8 mouse cellular contexts compared by ENCODE assay signal in the genomic region with DNA sequence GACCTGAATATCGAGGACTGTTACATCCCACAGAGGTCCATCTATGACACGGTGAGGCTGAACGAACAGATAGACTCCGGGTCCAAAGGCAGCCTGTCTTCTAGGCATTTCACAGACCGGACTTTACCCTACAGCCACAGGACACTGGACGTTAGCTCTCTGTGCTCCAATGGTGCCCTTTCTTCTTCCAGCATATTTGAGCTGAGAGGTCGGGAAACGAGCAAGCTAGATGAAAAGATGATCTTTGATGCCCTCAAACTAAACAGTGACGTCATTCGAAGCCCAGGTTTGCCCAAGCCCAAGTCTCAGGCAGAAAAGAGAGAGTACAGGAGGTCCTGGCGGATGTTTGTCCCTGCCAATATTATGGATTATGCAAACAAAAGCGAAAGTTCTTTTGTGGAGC.
DNase-seq lines count a peak whose midpoint lies in the region; ATAC-seq and TF ChIP-seq lines count a peak whose summit lies in the region.

No protein-coding gene starts in this region.

- peak overlapping the region; percentile 62 for H3K27ac ChIP-seq in heart, adult 2 months
- peak overlapping the region; percentile 45; the same call in 1 of the 2 replicates for H3K27ac ChIP-seq in hindbrain, embryonic 10.5 days
- no peak overlapping the region for H3K27ac ChIP-seq in liver, embryonic 11.5 days (ENCODE audit: low read depth, low read length)
- no peak overlapping the region for H3K27ac ChIP-seq in neural tube, embryonic 13.5 days (replicated peaks)

- DNase-seq in heart, adult 2 months, result peak in 1 of 2 experiments; percentile 31
- no peak for DNase-seq in heart, postnatal 14 days
- peak; percentile 15 for DNase-seq in hindbrain, embryonic 10.5 days (ENCODE audit: low spot score)
- no peak for DNase-seq in liver, embryonic 11.5 days (ENCODE audit: low spot score)
- DNase-seq in left cerebral cortex, adult 9 months (ENCODE audit: low spot score in 2 of 2), result no peak
- no peak for DNase-seq in spleen, adult 18-20 months
- no peak for DNase-seq in urinary bladder, adult 18-20 months (ENCODE audit: low spot score in 2 of 2)

- H3K36me3 ChIP-seq in heart, adult 2 months (ENCODE audit: control insufficient read depth, insufficient read depth, low read length), result peaks cover 5% of the 10 kb centered on the region; the same call in 1 of the 2 replicates
- H3K36me3 ChIP-seq in hindbrain, embryonic 10.5 days, result peaks cover 10% of the 10 kb centered on the region
- no peaks in the 10 kb centered on the region for H3K36me3 ChIP-seq in liver, embryonic 11.5 days (ENCODE audit: control insufficient read depth, insufficient read depth, low read length)
- peaks cover 3% of the 10 kb centered on the region for H3K36me3 ChIP-seq in neural tube, embryonic 13.5 days

- whole genome bisulfite sequencing in heart, adult 2 months, result 68% methylated on average over 12 of the region's 12 CpGs
- 43% methylated on average over 12 of the region's 12 CpGs for WGBS in hindbrain, embryonic 10.5 days
- WGBS in liver, embryonic 11.5 days, result 67% methylated on average over 12 of the region's 12 CpGs
- 59% methylated on average over 12 of the region's 12 CpGs for WGBS in neural tube, embryonic 13.5 days

- no peak for TF ChIP-seq POLR2A in heart, adult 2 months (IDR thresholded peaks at IDR 0.05; ENCODE audit: insufficient read depth, low read depth, low read length)

- no peaks in the 10 kb centered on the region for H3K9me3 ChIP-seq in hindbrain, embryonic 10.5 days
- H3K9me3 ChIP-seq in liver, embryonic 11.5 days (ENCODE audit: control insufficient read depth, low read length), result no peaks in the 10 kb centered on the region
- no peaks in the 10 kb centered on the region for H3K9me3 ChIP-seq in neural tube, embryonic 13.5 days

- H3K79me2 ChIP-seq in heart, adult 2 months (replicated peaks; ENCODE audit: control insufficient read depth, insufficient read depth, low read length), result peaks cover 7% of the 10 kb centered on the region; the same call in 1 of the 2 replicates

- peak overlapping the region; percentile 0; the same call in 1 of the 2 replicates for H3K9ac ChIP-seq in heart, adult 2 months (ENCODE audit: low read depth, low read length)
- no peak overlapping the region for H3K9ac ChIP-seq in liver, embryonic 11.5 days (ENCODE audit: low read depth, low read length)
- no peak overlapping the region for H3K9ac ChIP-seq in neural tube, embryonic 13.5 days

- intact Hi-C loops in heart, adult 2 months (cut with DNase I), result no loop called here
- intact Hi-C loops in heart, postnatal 14 days (cut with DNase I), result no loop called here

- H3K27me3 ChIP-seq in heart, adult 2 months (ENCODE audit: control insufficient read depth, insufficient read depth, low read length), result no peaks in the 10 kb centered on the region
- peaks cover 3% of the 10 kb centered on the region; the same call in 1 of the 2 replicates for H3K27me3 ChIP-seq in hindbrain, embryonic 10.5 days (ENCODE audit: insufficient read depth, poor library complexity, severe bottlenecking)
- H3K27me3 ChIP-seq in liver, embryonic 11.5 days (replicated peaks; ENCODE audit: control insufficient read depth, insufficient read depth, low read length), result no peaks in the 10 kb centered on the region
- H3K27me3 ChIP-seq in neural tube, embryonic 13.5 days, result no peaks in the 10 kb centered on the region

- peak overlapping the region; percentile 86 for H3K4me2 ChIP-seq in liver, embryonic 11.5 days
- H3K4me2 ChIP-seq in neural tube, embryonic 13.5 days, result peak overlapping the region; percentile 72; the same call in 1 of the 2 replicates

- peak overlapping the region; percentile 43 for H3K4me3 ChIP-seq in heart, adult 2 months
- peak overlapping the region; percentile 51 for H3K4me3 ChIP-seq in hindbrain, embryonic 10.5 days
- no peak overlapping the region for H3K4me3 ChIP-seq in liver, embryonic 11.5 days (ENCODE audit: low read depth, low read length)
- no peak overlapping the region for H3K4me3 ChIP-seq in neural tube, embryonic 13.5 days

- no peak for TF ChIP-seq CTCF in heart, adult 2 months (IDR thresholded peaks at IDR 0.05)

- ATAC-seq in liver, embryonic 11.5 days (replicated peaks; ENCODE audit: low FRiP score), result no peak
- no peak for ATAC-seq in neural tube, embryonic 13.5 days (ENCODE audit: low read depth)

- TF ChIP-seq EP300 in heart, adult 2 months (IDR thresholded peaks at IDR 0.05; ENCODE audit: insufficient read depth, low read depth, low read length), result no peak

- H3K4me1 ChIP-seq in heart, adult 2 months (ENCODE audit: control insufficient read depth, insufficient read depth, low read length), result peaks cover 8% of the 10 kb centered on the region
- peaks cover 51% of the 10 kb centered on the region for H3K4me1 ChIP-seq in hindbrain, embryonic 10.5 days (replicated peaks)
- H3K4me1 ChIP-seq in liver, embryonic 11.5 days (replicated peaks; ENCODE audit: control insufficient read depth, insufficient read depth, low read length), result peaks cover 17% of the 10 kb centered on the region
- peaks cover 41% of the 10 kb centered on the region for H3K4me1 ChIP-seq in neural tube, embryonic 13.5 days (replicated peaks)

Comparison
In these comparisons a context has a peak if more than half of its experiments do, and no peak if none do; other contexts are left out.
1. H3K27ac ChIP-seq: peak in heart, adult 2 months (single experiment) and hindbrain, embryonic 10.5 days (single experiment); none in liver, embryonic 11.5 days (single experiment) and neural tube, embryonic 13.5 days (single experiment).
2. H3K4me3 ChIP-seq: peak in heart, adult 2 months (single experiment) and hindbrain, embryonic 10.5 days (single experiment); none in liver, embryonic 11.5 days (single experiment) and neural tube, embryonic 13.5 days (single experiment).